8 mouse cellular contexts compared by ENCODE assay signal in genomic region chr17:84465753-84466608, GRCm38 (mm10). TPM values are rescaled to one million over a fixed set of nuclear protein-coding genes. Genes with fewer than 3 reads are reported as not detected.
DNase-seq lines count a peak whose midpoint lies in the region; ATAC-seq and TF ChIP-seq lines count a peak whose summit lies in the region.

Gene Thada, minus strand, starts transcription at chr17:84466205.

- peaks cover 5% of the 10 kb centered on the region; the same call in 1 of the 2 replicates for H3K4me1 ChIP-seq in embryonic facial prominence, embryonic 14.5 days (ENCODE audit: control insufficient read depth, insufficient read depth, low read length)
- no peaks in the 10 kb centered on the region for H3K4me1 ChIP-seq in heart, adult 2 months (ENCODE audit: control insufficient read depth, insufficient read depth, low read length)
- H3K4me1 ChIP-seq in limb, embryonic 13.5 days, result peaks cover 16% of the 10 kb centered on the region
- peaks cover 9% of the 10 kb centered on the region for H3K4me1 ChIP-seq in midbrain, embryonic 16.5 days (ENCODE audit: control insufficient read depth, insufficient read depth, low read length)

- peak; percentile 98 for ATAC-seq in embryonic facial prominence, embryonic 14.5 days (ENCODE audit: low read depth)
- peak; percentile 97 for ATAC-seq in limb, embryonic 13.5 days (ENCODE audit: low FRiP score, low read depth)
- ATAC-seq in midbrain, embryonic 16.5 days, result peak; percentile 98

- WGBS in embryonic facial prominence, embryonic 14.5 days, result under 1% methylated on average over 49 of the region's 67 CpGs
- WGBS in heart, adult 2 months, result under 1% methylated on average over 67 of the region's 67 CpGs
- 1% methylated on average over 67 of the region's 67 CpGs for WGBS in limb, embryonic 13.5 days
- WGBS in midbrain, embryonic 16.5 days, result under 1% methylated on average over 67 of the region's 67 CpGs

- DNase-seq in 3T3-L1 (ENCODE audit: low read depth, low spot score), result peak; percentile 99
- peak; percentile 93 to 95 for DNase-seq in adrenal gland, postnatal 4 days (ENCODE audit: low spot score in 2 of 2)
- peak; percentile 98 for DNase-seq in embryonic facial prominence, embryonic 14.5 days (ENCODE audit: low spot score)
- peak; percentile 97 to 98 for DNase-seq in heart, adult 2 months
- DNase-seq in kidney, adult 8-10 months, result peak; percentile 96 to 98
- DNase-seq in spleen, postnatal 10 days (ENCODE audit: low spot score in 2 of 2), result peak; percentile 97 to 98

- H3K9ac ChIP-seq in embryonic facial prominence, embryonic 14.5 days (ENCODE audit: low read depth, low read length), result peak within 1 kb of the TSS; percentile 91
- H3K9ac ChIP-seq in heart, adult 2 months (ENCODE audit: low read depth, low read length), result peak within 1 kb of the TSS; percentile 75
- peak within 1 kb of the TSS; percentile 94 for H3K9ac ChIP-seq in limb, embryonic 13.5 days
- H3K9ac ChIP-seq in midbrain, embryonic 16.5 days (ENCODE audit: low read depth, low read length), result peak within 1 kb of the TSS; percentile 95

- peak within 1 kb of the TSS; percentile 74 for H3K4me3 ChIP-seq in embryonic facial prominence, embryonic 14.5 days (ENCODE audit: low read depth, low read length)
- H3K4me3 ChIP-seq in heart, adult 2 months, result peak within 1 kb of the TSS; percentile 96
- peak within 1 kb of the TSS; percentile 96 for H3K4me3 ChIP-seq in limb, embryonic 13.5 days
- peak within 1 kb of the TSS; percentile 96 for H3K4me3 ChIP-seq in midbrain, embryonic 16.5 days (ENCODE audit: low read depth, low read length)

- no peaks in the 10 kb centered on the region for H3K79me2 ChIP-seq in heart, adult 2 months (replicated peaks; ENCODE audit: control insufficient read depth, insufficient read depth, low read length)

- H3K9me3 ChIP-seq in embryonic facial prominence, embryonic 14.5 days (ENCODE audit: control insufficient read depth, low read length), result no peaks in the 10 kb centered on the region
- no peaks in the 10 kb centered on the region for H3K9me3 ChIP-seq in limb, embryonic 13.5 days
- no peaks in the 10 kb centered on the region for H3K9me3 ChIP-seq in midbrain, embryonic 16.5 days (replicated peaks; ENCODE audit: control insufficient read depth, low read length, poor library complexity, severe bottlenecking)

- TF ChIP-seq EP300 in heart, adult 2 months (IDR thresholded peaks at IDR 0.05; ENCODE audit: insufficient read depth, low read depth, low read length), result peak; percentile 51; the same call in 1 of the 2 replicates

- no peaks in the 10 kb centered on the region for H3K27me3 ChIP-seq in embryonic facial prominence, embryonic 14.5 days (replicated peaks; ENCODE audit: control insufficient read depth, insufficient read depth, low read length)
- no peaks in the 10 kb centered on the region for H3K27me3 ChIP-seq in heart, adult 2 months (ENCODE audit: control insufficient read depth, insufficient read depth, low read length)
- no peaks in the 10 kb centered on the region for H3K27me3 ChIP-seq in limb, embryonic 13.5 days
- H3K27me3 ChIP-seq in midbrain, embryonic 16.5 days (ENCODE audit: control insufficient read depth, insufficient read depth, low read depth, low read length), result no peaks in the 10 kb centered on the region

- H3K4me2 ChIP-seq in embryonic facial prominence, embryonic 14.5 days (ENCODE audit: low read depth, low read length), result peak within 1 kb of the TSS; percentile 76
- peak within 1 kb of the TSS; percentile 90 for H3K4me2 ChIP-seq in limb, embryonic 13.5 days (replicated peaks)
- peak within 1 kb of the TSS; percentile 91 for H3K4me2 ChIP-seq in midbrain, embryonic 16.5 days (ENCODE audit: low read length)

- H3K36me3 ChIP-seq in embryonic facial prominence, embryonic 14.5 days (ENCODE audit: control insufficient read depth, insufficient read depth, low read length), result no peaks in the 10 kb centered on the region
- H3K36me3 ChIP-seq in heart, adult 2 months (ENCODE audit: control insufficient read depth, insufficient read depth, low read length), result no peaks in the 10 kb centered on the region
- H3K36me3 ChIP-seq in limb, embryonic 13.5 days, result peaks cover 9% of the 10 kb centered on the region
- H3K36me3 ChIP-seq in midbrain, embryonic 16.5 days (ENCODE audit: control insufficient read depth, insufficient read depth, low read length), result no peaks in the 10 kb centered on the region

- peak within 1 kb of the TSS; percentile 78 for H3K27ac ChIP-seq in embryonic facial prominence, embryonic 14.5 days (replicated peaks; ENCODE audit: low read depth, low read length)
- H3K27ac ChIP-seq in heart, adult 2 months, result peak within 1 kb of the TSS; percentile 80
- peak within 1 kb of the TSS; percentile 83 for H3K27ac ChIP-seq in limb, embryonic 13.5 days
- H3K27ac ChIP-seq in midbrain, embryonic 16.5 days (ENCODE audit: low read length), result peak within 1 kb of the TSS; percentile 87

- TF ChIP-seq CTCF in heart, adult 2 months (IDR thresholded peaks at IDR 0.05), result no peak

- peak; percentile 67 for TF ChIP-seq POLR2A in heart, adult 2 months (IDR thresholded peaks at IDR 0.05; ENCODE audit: insufficient read depth, low read depth, low read length)

- intact Hi-C loops in heart, adult 2 months (cut with DNase I), result no loop called here

RNA-seq across cellular contexts. Expression of gene Thada, which starts in this region (rescaled TPM):
- 10 to 100 TPM; 18.2 to 20.7 TPM for total RNA-seq in adrenal gland, postnatal 4 days (2021)
- polyA plus RNA-seq in embryonic facial prominence, embryonic 14.5 days (2014; fragmentation: Nextera tagmentation; extraction: Ambion mirVana), result 6.2 and 6.9 TPM in 2 replicates
- total RNA-seq in heart, adult 2 months (2021), result 1 to 10 TPM; 7.7 to 8.3 TPM
- 5.0 and 6.3 TPM in 2 replicates for polyA plus RNA-seq in heart, adult 2 months (2012; rRNA removed)
- polyA plus RNA-seq in limb, embryonic 13.5 days (2015; fragmentation: Nextera tagmentation; extraction: Ambion mirVana), result 8.2 and 9.1 TPM in 2 replicates
- polyA plus RNA-seq in midbrain, embryonic 16.5 days (2015; fragmentation: Nextera tagmentation; extraction: Ambion mirVana), result 6.5 and 7.3 TPM in 2 replicates

Comparison
In these comparisons a context has a peak if more than half of its experiments do, and no peak if none do; other contexts are left out.
1. Peak in every context shown above with its lines: DNase-seq, ATAC-seq, H3K4me3 ChIP-seq and H3K27ac ChIP-seq.